Mouse (Mus musculus): ENCODE measurements around the gene Eloa. TPM values are rescaled to one million over a fixed set of nuclear protein-coding genes. Genes with fewer than 3 reads are reported as not detected.

Eloa gene
- polyA plus RNA-seq, 1 experiment from 2014 or later: 36.4 TPM

- no peak for ATAC-seq (ENCODE audit: insufficient read depth, low FRiP score, low read depth)
- Histone ChIP-seq H3K4me1 (0 out of 2 replicates have a peak, but pooled peaks cover 5% of the 10 kb centered on the region), H3K4me2 (no peak overlapping the region), H3K27ac (no peak overlapping the region), H3K36me3 (no peaks in the 10 kb centered on the region), H3K4me3 (replicated peaks) (no peak overlapping the region), H3K9me3 (no peaks in the 10 kb centered on the region), H3K27me3 (replicated peaks) (no peaks in the 10 kb centered on the region), H3K9ac (no peak overlapping the region)
- WGBS: 82% methylated on average over 19 of the region's 19 CpGs
Measured at GRCm38 (mm10) chr4:136028132-136028564, 6.6 kb upstream of the Eloa start.

GRCm38 (mm10) chr4:136027416-136028131 lies 6.0 kb upstream of the Eloa start:
- H3K36me3 ChIP-seq: no peaks in the 10 kb centered on the region
- H3K4me2 ChIP-seq: no peak overlapping the region
- ATAC-seq (ENCODE audit: insufficient read depth, low FRiP score, low read depth): no peak
- no peaks in the 10 kb centered on the region for H3K9me3 ChIP-seq
- H3K27ac ChIP-seq: no peak overlapping the region
- H3K4me1 ChIP-seq: 0 out of 2 replicates have a peak, but pooled peaks cover 5% of the 10 kb centered on the region
- 73% methylated on average over 8 of the region's 8 CpGs for WGBS
- no peak overlapping the region for H3K4me3 ChIP-seq (replicated peaks)
- no peaks in the 10 kb centered on the region for H3K27me3 ChIP-seq (replicated peaks)
- no peak overlapping the region for H3K9ac ChIP-seq

GRCm38 (mm10) chr4:136025350-136025749 lies 3.8 kb upstream of the Eloa start:
- WGBS: 79% methylated on average over 1 of the region's 1 CpGs
- Histone ChIP-seq H3K27me3 (replicated peaks) (no peaks in the 10 kb centered on the region), H3K9me3 (no peaks in the 10 kb centered on the region), H3K4me2 (no peak overlapping the region), H3K9ac (no peak overlapping the region), H3K36me3 (no peaks in the 10 kb centered on the region), H3K4me3 (replicated peaks) (no peak overlapping the region), H3K4me1 (peaks cover 3% of the 10 kb centered on the region; the same call in 1 of the 2 replicates), H3K27ac (no peak overlapping the region)
- no peak for ATAC-seq (ENCODE audit: insufficient read depth, low FRiP score, low read depth)

GRCm38 (mm10) chr4:136022924-136023323 lies 1.4 kb upstream of the Eloa start:
- 93% methylated on average over 9 of the region's 9 CpGs for WGBS
- ATAC-seq (ENCODE audit: insufficient read depth, low FRiP score, low read depth): no peak
- Histone ChIP-seq H3K9me3 (no peaks in the 10 kb centered on the region), H3K4me2 (no peak overlapping the region), H3K9ac (no peak overlapping the region), H3K27ac (no peak overlapping the region), H3K36me3 (no peaks in the 10 kb centered on the region), H3K4me3 (replicated peaks) (no peak overlapping the region), H3K27me3 (replicated peaks) (no peaks in the 10 kb centered on the region), H3K4me1 (peaks cover 8% of the 10 kb centered on the region; the same call in 1 of the 2 replicates)

GRCm38 (mm10) chr4:136020743-136021548 lies 617 bp downstream of the Eloa start:
- H3K4me1 ChIP-seq: peaks cover 8% of the 10 kb centered on the region; the same call in 1 of the 2 replicates
- under 1% methylated on average over 59 of the region's 62 CpGs for WGBS
- ATAC-seq (ENCODE audit: insufficient read depth, low FRiP score, low read depth): peak; percentile 72
- no peaks in the 10 kb centered on the region for H3K27me3 ChIP-seq (replicated peaks)
- H3K4me2 ChIP-seq: peak overlapping the region; percentile 79
- H3K4me3 ChIP-seq (replicated peaks): peak overlapping the region; percentile 100
- H3K27ac ChIP-seq: peak overlapping the region; percentile 88
- no peaks in the 10 kb centered on the region for H3K9me3 ChIP-seq
- H3K36me3 ChIP-seq: no peaks in the 10 kb centered on the region
- peak overlapping the region; percentile 99 for H3K9ac ChIP-seq

DNA sequence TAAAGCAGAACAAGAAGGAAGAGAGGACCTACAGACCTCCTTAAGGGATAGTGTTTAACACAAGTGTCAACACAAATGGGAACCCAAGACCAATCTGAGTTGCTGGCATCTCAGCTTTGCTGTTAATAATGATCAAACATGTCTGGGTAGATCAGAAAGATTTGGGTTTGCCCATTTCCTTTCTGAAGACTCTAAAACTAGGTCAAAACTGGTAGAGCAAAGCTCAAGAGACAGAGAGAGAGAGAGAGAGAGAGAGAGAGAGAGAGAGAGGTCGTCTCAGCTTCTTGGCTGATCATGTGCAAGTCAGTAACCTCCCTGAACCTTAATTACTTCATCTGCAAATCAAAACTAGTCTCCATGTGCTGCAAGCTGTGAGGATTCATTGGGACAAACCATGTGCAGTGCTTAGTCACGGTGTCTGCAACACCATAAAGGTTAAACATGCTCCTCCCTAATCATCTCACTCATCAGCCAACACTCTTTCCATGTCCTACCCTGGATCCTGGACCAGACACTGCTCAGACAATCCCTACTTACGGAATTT lies 5.4 kb downstream of the Eloa start:
- H3K36me3 ChIP-seq: peaks cover 8% of the 10 kb centered on the region
- H3K4me2 ChIP-seq: no peak overlapping the region
- 74% methylated on average over 3 of the region's 3 CpGs for WGBS
- peaks cover 8% of the 10 kb centered on the region; the same call in 1 of the 2 replicates for H3K4me1 ChIP-seq
- no peaks in the 10 kb centered on the region for H3K9me3 ChIP-seq
- no peaks in the 10 kb centered on the region for H3K27me3 ChIP-seq (replicated peaks)
- no peak for ATAC-seq (ENCODE audit: insufficient read depth, low FRiP score, low read depth)
- no peak overlapping the region for H3K27ac ChIP-seq
- no peak overlapping the region for H3K4me3 ChIP-seq (replicated peaks)
- H3K9ac ChIP-seq: no peak overlapping the region

DNA sequence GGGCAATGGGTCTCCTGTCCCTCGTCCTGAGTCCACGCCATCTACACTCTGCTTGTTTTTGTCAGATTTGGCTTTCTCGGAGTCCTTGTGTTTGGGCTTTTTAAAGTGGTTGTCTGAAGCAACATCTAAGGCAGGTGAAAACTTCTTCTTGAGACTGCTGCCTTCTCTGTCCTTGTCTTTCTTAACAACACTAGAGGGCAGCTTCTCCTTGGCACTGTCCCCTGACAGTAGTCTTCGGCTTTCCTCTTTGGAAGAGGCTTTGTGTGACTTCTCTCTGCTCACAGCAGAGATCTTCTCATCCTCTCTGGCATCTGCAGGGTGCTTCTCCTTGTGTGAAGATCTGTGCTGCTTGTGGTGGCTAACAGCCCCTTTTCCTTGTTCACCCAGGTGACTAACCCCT lies 11.0 kb downstream of the Eloa start:
- no peaks in the 10 kb centered on the region for H3K9me3 ChIP-seq
- no peak overlapping the region for H3K4me2 ChIP-seq
- no peaks in the 10 kb centered on the region for H3K4me1 ChIP-seq
- no peak overlapping the region for H3K27ac ChIP-seq
- no peak overlapping the region for H3K4me3 ChIP-seq (replicated peaks)
- WGBS: 91% methylated on average over 4 of the region's 4 CpGs
- ATAC-seq (ENCODE audit: insufficient read depth, low FRiP score, low read depth): no peak
- H3K36me3 ChIP-seq: peaks cover 55% of the 10 kb centered on the region
- no peak overlapping the region for H3K9ac ChIP-seq
- H3K27me3 ChIP-seq (replicated peaks): no peaks in the 10 kb centered on the region

DNA sequence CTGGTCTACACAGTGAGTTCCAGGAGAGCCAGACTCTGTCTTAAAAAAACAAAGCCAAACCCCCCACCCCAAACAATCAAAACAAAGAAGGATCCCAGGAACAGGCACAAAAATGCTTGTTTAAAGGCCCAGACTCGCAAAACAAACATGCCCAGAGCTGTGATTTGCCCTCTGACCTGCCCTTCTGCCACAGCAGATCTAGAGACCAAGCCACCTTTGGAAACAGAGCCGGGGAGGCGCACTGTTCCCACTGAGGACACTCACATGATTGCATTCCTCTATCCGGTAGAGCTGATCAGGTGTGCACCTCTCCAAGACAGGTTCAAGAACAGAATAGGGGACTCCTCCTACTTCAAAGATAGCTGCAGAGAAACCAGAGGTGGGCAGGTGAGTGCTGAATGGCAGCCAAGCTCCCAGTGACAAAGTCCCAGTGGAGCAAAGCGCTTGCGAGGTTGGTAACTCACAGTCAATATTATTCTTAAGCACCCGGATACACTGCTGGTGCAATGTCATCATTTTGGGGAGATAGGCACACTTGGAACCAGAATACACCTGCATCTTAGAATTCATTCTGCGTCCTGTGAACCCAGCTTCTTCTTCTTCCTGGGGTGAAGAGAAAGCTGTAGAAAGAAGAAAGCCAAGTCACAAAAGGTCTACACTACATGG lies 12.6 kb downstream of the Eloa start:
- Histone ChIP-seq H3K4me1 (no peaks in the 10 kb centered on the region), H3K9ac (no peak overlapping the region), H3K4me3 (replicated peaks) (no peak overlapping the region), H3K36me3 (peaks cover 70% of the 10 kb centered on the region), H3K27me3 (replicated peaks) (no peaks in the 10 kb centered on the region), H3K27ac (no peak overlapping the region), H3K9me3 (no peaks in the 10 kb centered on the region), H3K4me2 (no peak overlapping the region)
- ATAC-seq (ENCODE audit: insufficient read depth, low FRiP score, low read depth): no peak
- WGBS: 84% methylated on average over 8 of the region's 8 CpGs

DNA sequence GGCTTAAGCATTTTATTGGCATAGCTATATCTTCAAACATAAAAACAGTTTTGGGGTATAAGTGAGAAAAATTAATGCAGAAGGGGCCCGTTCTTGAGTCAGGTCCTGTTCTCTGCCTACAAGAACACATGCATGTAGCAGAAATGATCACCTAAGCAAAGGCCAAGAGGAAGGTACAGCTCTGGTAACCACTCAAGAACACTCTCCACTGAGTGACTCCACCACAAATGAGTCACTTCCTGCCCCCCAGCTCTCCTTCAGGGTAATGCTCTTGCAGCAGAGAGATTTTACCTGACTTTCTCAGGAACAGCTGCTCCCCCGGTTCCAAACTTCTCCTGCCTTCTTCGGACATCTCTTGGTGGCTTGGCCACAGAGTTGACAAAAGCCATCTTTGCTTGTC lies 14.7 kb downstream of the Eloa start:
- 79% methylated on average over 3 of the region's 3 CpGs for WGBS
- Histone ChIP-seq H3K9me3 (no peaks in the 10 kb centered on the region), H3K4me3 (replicated peaks) (no peak overlapping the region), H3K27ac (no peak overlapping the region), H3K4me2 (no peak overlapping the region), H3K27me3 (replicated peaks) (no peaks in the 10 kb centered on the region), H3K36me3 (peaks cover 76% of the 10 kb centered on the region), H3K9ac (no peak overlapping the region), H3K4me1 (no peaks in the 10 kb centered on the region)
- ATAC-seq (ENCODE audit: insufficient read depth, low FRiP score, low read depth): no peak

GRCm38 (mm10) chr4:136004921-136005320 lies 16.6 kb downstream of the Eloa start:
- Histone ChIP-seq H3K9ac (no peak overlapping the region), H3K36me3 (peaks cover 59% of the 10 kb centered on the region), H3K4me2 (no peak overlapping the region), H3K9me3 (no peaks in the 10 kb centered on the region), H3K4me3 (replicated peaks) (no peak overlapping the region), H3K4me1 (no peaks in the 10 kb centered on the region), H3K27ac (no peak overlapping the region), H3K27me3 (replicated peaks) (no peaks in the 10 kb centered on the region)
- 86% methylated on average over 2 of the region's 2 CpGs for WGBS
- ATAC-seq (ENCODE audit: insufficient read depth, low FRiP score, low read depth): no peak

- 86% methylated on average over 5 of the region's 5 CpGs for WGBS
- no peak overlapping the region for H3K27ac ChIP-seq
- no peaks in the 10 kb centered on the region for H3K9me3 ChIP-seq
- no peaks in the 10 kb centered on the region for H3K27me3 ChIP-seq (replicated peaks)
- ATAC-seq (ENCODE audit: insufficient read depth, low FRiP score, low read depth): no peak
- H3K4me2 ChIP-seq: no peak overlapping the region
- H3K4me3 ChIP-seq (replicated peaks): no peak overlapping the region
- H3K4me1 ChIP-seq: no peaks in the 10 kb centered on the region
- peaks cover 52% of the 10 kb centered on the region for H3K36me3 ChIP-seq
- no peak overlapping the region for H3K9ac ChIP-seq
Measured at GRCm38 (mm10) chr4:136004107-136004675, 17.4 kb downstream of the Eloa start.
